Mouse (Mus musculus): ENCODE data around the gene Eya4.

The Eya4 gene

DNA sequence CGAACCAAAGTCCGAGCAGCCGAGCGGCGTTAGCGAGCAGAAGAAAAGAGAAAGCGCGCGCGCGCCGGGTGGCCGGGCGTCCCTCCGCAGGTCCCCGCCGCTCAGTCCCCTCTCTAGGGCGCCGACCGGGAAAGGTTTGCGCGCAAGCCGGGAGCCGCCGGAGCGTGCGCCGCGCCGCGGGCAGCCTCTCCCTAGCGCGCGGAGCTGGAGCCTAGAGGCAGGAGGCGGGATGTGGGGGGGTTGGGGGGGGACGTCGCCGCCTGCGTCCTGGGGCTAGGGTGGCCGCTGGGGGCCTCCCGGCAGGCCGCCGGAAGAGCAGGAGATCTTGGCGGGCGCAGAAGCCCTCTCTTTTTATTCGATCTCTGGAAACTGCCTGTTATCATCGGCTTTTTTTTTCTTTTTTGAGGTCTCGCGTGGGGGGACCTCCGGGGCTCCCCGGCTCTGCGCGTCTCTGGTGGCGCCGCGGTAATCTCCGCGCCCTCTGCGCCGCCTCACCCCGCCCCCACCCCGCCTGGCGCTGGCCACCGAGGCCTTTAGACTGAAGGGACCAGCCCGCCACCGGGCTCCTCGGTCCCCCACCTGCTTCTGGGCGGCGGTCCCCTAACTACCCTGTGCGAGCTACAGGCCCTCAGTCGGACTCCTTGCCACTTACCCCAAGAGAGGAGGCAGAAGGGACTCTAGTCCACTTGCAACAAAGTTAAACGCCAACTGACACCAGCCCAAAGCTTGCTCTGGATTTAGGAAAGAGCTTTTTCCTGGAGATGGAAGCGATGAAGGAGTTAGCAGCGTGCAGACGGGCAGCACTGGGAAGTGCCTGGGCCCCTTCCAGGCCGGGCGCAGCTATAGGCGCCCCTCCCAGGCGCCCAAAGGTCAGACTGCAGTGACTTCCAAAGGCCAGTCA lies at the start of gene Eya4:
Gene Eya4 (minus strand): TSS at position 776 of the 901 bp plus-strand sequence.
- no peak for DNase-seq (ENCODE audit: low read depth, low spot score)

DNA sequence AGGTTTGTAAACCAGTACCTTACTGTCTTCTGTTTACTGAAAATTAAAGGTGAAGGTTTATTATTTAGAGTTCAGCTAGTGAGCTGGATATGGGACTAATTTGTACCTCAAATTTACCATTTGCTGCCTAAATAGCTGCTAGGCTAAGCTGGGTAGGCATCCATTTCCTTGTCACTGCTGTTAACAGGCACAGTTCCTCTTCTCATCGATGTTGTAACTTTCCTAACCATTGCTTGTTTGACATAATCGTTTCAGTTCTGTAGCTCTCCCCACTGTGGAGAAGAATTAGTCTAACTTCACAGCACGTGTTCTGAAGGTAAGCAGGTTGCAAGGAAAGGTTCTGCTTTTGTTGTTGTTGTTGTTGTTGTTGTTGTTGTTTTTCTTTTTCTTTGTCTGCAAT lies 44.8 kb upstream of the Eya4 start:
- DNase-seq (ENCODE audit: low read depth, low spot score) = no peak

DNA sequence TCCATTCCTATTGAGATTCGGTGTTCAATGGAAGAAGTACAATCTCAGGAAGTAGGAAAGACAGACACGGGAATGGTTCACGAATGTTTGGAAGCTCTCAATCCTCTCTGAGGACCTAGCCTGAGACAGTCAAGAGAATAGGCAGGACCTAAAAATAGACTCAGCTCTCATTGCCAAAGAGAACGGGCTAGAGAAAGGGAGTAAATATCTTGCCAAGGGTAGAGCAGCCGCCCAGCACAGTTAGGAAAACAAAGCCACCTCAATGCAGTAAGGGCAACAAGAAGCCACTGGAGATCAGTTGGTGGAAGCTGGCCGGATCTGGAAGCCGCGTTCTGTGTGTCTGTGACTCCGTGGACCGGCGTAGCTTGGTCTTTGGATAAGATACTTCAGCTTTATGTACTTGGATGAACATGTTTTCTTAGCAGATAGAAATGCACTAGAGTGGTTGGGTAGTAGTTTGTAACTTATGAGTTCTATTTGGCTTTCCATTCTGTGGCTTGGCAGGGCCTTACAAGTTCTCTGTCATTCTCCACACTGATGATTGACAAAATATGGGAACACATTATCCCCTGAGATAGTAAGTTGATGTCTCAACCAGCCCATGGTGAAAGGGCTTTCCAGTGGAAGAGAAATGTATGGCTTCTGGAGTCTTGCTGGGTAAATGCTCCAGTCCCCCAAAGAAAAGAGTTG lies 44.1 kb upstream of the Eya4 start:
- no peak for DNase-seq (ENCODE audit: low read depth, low spot score)

DNA sequence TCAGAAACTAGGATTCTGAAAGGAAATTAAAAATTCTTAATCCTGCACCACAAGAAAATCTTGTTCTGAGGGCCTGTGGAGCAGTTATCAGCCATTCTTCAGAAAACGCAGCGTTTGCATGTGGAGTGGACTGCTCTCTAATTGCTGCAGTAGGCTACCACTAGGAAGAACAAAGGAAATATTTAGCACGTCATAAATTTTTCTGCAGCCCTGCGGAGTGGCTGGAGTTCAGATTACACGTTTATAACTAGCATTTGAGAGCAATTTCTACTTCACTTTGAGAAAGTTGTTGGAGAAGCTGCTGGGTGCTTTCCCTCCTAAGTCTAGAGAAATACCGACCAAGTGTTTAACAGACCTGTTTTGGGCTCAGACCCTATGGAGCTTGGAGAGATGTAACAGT lies 43.6 kb upstream of the Eya4 start:
- no peak for DNase-seq (ENCODE audit: low read depth, low spot score)

DNA sequence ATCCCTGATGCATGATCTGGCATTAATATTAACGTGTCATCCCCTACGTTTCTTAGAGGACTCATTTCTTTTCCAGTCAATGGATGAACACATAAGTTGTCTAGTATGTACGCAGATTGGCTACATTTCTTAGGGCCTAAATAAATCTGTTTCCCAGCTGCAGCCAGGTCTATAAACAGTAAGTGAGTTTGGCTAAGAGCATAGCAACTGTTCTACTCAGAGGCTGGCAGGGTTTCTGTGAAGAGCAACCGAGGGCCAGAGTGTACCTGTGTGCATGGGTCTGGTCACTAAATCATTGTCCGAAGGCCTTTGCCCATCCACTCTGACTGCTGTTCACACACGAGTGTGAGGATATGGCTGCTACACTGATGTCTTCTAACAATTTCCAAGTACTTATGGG lies 13.3 kb upstream of the Eya4 start:
- DNase-seq (ENCODE audit: low read depth, low spot score) = no peak

DNA sequence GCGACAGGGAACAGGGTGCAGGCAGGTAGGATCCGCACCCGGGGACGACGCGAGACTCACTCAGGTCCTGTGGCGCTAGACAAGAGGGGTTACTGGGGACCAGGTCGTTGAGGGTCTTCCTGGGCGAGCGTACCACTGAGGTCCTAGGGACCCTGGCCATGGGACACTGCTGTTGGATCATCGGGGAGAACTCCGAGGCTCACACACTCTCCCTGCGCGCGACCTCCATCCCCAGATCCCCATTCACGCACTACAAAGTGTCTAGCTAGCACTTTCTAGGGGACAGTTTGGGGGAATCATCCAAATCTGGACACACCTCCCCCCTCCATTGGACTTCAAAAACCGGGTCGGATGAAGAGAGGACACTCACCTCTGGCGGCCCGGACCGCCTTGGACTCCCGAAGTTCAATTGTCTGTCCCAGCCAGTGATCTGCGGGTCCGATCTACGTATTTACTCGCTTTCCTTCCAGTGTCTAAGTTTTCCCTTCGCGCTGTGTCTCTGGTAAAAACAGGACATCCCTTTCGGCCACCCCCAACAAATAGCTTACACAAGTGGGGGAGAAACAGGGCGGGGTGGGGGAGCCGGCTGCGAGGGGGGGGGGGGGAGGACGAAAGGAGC lies 1.1 kb downstream of the Eya4 start:
- no peak for DNase-seq (ENCODE audit: low read depth, low spot score)

DNA sequence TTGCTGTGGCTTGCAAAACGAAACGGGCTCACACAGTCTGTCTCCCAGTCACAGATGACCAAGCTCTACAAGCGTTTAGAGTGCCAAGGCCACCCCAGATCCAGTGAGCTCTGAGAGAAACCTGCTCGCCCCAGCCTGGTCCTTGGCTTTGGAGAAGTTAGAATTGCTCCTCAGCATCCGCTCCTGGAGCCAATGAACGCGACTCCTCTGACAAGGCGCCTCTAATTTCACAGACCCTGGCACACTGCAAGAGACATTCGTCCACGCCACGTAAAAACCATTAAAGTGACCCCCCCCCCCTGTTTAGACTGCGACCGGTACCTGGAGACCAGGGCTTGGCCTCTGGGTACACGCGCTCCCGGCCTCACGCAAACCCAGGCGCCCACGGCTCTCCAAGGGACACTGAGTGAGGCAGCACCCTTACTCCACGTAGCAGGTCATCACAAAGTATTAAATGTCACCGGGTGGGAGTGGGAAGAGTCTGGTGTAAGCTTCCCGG lies 1.6 kb downstream of the Eya4 start:
- DNase-seq (ENCODE audit: low read depth, low spot score) = no peak

DNA sequence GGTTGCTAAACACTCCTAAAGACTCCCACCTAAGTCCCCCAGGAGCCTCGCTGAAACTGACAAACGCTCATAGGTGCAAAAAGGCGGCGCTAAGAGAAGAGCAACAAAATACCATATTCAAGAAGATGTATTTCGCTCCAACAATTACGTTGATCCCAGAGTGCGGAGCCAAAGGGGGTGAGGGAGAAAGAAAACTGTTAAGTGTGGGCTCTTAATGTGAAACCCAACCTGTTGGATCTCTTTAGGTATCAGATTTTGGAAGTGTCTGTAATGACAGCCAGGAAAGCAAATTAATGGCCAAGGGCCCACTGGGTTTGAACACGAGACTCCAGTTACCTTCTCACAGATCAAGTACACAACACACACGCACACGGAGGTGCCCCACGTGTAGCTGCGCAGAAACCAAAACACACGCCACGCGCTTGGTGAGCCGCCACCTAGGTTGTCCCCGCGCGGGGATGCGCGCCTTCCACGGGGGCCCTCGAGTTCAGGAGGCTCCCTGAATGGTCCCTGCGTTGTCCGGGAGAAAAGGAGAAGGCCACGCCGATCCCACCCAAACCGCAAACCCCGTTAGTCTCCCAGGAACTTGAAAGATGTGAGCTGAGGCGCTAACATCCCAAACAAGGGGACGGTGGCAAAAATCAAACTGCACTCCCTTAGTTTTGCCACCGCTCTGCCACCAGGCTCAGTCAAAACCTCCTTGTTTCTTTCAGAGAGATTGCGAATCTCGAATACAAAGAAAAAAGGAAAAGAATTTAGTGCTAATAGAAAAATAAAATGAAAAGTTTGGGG lies 2.3 kb downstream of the Eya4 start:
- DNase-seq (ENCODE audit: low read depth, low spot score) = no peak

DNA sequence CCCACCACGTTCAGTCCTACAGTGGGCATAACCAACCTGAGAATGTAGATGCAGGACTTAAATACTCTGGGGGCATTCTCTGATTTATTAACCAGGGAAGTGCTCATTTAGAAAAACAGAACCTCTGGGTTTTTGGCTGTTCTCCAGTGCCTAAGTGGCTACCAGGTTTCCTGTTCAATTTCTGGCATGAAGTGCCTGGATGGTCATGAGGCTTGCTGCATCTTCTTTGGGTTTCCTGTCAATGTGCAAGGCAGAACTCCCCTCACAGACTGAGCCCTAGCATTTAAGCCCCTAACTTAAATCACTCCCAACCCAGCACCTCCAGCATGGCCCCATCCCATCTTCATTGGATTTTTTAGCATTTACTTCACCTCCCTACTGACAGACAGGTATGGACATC lies 13.3 kb downstream of the Eya4 start:
- DNase-seq (ENCODE audit: low read depth, low spot score) = no peak

DNA sequence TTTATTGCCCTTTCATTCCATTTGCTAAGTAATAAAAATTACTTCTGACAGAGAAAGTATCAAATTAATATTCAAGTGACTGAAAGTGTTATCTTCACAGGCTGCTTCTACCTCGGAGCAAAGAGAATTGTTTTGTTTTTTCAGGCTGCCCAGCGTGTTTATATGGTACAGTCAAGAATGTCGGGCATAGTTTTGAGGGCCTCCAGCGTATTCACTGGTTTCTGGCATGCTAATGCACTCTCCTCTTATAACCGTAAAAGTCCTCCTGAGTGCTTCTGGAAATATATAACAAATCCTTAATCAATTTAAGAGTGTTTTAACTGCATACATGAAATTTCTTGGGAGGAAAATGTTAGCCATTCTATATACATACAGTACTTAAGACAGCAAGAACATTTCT lies 17.8 kb downstream of the Eya4 start:
- DNase-seq (ENCODE audit: low read depth, low spot score) = no peak

DNA sequence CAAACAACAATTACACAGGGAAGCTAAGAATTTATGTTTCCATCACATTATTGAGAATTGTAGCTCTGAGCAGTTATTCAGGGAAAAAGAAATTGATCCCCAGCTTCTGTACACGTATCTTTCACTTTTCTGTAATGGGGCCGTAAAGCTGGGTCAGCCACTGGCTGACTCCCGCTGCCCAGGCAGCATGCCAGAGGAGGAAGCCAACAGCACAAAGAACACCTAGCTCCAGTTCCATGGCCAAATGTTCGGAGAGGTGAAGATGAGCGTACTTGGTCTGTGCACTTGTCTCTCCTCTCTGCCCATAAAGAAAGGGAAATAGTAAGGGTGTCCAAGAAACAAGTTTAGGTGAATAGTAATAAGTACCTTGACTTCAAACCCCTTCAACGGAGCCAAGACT lies 22.9 kb downstream of the Eya4 start:
- no peak for DNase-seq (ENCODE audit: low read depth, low spot score)

DNA sequence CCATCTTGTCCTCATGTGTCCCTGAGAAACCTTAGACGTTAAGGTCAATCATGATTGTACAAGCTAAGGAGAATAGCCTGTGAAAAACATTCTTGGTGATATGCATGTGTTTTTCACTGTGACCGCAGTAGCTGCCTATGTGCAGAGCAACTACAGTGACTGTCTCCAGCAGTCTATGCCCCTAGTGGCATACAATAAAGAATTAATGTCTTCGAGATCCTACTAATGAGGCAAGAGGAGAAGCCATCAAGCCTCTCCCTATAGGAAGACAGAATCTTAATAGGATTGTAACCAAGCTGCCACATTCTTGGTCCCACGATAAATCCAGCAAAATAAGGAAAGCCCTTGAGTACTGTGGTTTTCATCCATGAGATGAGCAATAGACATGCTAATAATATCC lies 28.3 kb downstream of the Eya4 start:
- DNase-seq (ENCODE audit: low read depth, low spot score) = no peak

DNA sequence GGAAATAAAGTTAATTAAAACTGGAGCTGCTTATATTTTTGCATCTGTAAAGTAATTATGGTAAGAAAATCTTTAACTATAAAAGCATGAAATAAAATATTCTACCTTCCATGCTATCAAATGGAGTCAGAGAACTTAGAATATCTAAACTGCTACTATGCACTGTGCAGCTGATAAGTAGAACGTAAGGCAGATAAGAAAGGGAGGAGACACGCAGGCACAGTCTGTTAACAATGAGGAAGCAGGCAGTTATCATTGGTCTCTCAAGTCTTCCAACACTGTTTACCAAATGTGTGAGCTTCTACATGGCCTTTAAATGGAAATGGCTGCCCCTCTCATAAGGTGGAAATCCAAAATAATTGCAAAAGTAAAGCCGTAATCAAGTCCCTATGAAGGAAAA lies 55.0 kb downstream of the Eya4 start:
- no peak for DNase-seq (ENCODE audit: low read depth, low spot score)

DNA sequence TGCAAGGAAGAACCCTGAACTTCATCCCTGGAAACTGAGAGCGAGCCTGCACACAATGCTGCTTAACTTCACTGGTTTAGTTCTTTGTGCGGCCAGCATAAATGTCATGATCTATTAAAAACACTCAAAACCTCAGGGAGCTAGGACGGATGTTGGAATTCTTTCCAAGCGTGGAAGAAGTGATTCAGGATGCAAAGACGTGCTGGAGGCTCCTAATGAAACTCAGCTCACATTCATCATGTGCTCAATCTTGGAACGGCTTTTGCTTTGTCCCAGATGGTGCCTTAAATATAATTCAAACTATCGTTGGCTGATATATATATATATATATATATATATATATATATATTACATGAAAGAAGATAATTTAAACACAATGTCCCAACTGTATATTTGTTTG lies 58.1 kb downstream of the Eya4 start:
- DNase-seq (ENCODE audit: low read depth, low spot score) = no peak

DNA sequence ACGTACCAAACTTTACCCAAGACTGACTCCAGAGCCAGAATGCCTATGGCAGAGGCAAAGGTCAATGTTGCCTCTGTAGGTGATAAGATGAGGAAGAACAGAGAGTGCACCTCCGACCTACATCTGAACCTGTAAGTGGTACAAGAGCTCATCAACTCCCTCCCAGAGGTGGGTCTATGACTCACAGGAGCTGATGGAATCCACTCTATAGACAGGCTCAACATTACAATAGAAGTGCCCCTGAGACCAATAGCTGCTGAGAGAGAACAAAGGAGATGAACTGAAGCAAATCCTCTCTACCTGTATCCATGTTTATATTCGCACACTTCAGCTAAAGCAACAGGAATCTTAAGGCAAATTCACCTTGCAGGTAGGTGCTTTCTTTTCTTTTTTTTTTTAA lies 73.2 kb downstream of the Eya4 start:
- DNase-seq (ENCODE audit: low read depth, low spot score) = no peak

DNA sequence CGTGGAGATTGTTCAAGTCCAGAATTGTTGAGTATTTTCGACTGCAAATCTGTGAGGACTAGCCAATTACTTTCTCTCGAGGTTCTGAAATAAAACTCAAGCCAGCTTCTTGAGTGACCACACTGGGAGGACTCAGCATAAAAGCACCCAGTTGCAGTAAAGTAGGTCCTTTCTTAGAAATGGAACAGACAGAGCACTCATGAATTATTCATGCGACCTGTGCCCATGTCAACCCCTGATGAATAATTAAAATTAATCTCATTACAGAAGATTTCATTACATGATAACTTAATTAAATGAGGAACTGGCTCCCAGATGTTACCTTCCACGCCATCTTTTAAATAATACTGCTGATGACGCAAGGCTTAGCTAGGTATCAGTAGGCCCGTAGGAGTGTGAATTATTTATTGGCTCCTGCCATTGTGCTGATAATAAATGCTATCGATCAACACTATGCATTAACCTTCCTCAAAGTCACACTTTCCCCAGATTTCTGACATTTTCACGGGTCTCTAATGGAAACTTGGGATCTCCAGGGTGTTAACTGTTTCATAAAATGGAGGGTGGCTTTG lies 79.5 kb downstream of the Eya4 start:
- DNase-seq (ENCODE audit: low read depth, low spot score) = no peak

DNA sequence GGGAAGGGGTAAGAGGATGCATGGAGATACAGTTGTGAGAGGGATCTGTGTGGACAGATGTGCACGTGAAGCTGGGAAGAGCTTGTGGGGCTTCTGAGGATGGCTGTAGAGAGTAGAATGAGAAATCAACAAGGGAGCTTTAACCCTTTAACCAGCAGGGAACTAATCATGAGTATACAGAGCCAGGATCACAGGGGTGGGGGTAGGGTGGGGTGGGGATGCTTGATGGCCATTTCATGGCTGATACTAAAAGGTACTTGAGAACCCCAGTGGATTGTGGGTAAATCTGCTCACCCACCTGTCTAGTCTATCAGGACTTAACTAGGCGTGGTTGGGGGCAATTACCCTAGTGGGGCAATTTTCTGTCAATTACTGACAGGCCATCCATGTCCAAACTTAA lies 80.1 kb downstream of the Eya4 start:
- DNase-seq (ENCODE audit: low read depth, low spot score) = no peak

DNA sequence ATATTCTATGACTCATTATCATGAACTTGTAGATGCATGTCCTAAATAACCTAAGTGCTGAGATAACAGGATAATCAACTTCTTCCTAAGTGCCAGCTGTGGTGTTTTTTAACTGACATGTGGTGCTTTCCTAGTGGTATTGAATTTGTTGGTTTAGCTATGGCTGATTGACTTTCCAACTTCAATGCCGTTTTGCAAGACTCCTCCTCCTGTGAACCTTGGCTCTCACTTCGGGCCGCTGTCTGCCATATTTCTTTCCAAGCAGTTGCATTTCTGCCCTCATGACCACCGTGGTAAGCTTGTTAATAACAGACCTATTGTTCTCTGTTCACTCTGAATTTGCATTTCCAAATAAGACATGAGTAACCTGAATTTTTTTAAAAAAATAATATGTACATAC lies 98.4 kb downstream of the Eya4 start:
- DNase-seq (ENCODE audit: low read depth, low spot score) = no peak

DNA sequence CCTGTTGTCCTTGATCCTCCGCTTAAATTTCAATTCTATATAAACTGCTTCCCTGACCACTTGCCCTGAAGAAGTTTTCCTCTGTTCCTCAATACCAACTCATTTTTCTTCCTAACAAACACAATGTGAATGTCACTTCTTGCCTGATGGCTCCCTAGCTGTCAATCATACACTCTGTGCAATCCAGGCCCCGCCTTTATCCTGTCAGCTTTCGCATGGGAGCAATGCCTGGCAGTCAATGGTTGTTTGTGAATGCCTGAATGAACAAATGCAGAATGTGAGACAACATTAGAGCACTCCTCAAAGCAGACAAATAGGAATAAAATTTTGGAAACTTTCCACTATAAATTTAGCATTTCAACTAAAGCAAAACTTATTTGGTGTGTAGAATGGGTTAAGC lies 104.1 kb downstream of the Eya4 start:
- no peak for DNase-seq (ENCODE audit: low read depth, low spot score)

DNA sequence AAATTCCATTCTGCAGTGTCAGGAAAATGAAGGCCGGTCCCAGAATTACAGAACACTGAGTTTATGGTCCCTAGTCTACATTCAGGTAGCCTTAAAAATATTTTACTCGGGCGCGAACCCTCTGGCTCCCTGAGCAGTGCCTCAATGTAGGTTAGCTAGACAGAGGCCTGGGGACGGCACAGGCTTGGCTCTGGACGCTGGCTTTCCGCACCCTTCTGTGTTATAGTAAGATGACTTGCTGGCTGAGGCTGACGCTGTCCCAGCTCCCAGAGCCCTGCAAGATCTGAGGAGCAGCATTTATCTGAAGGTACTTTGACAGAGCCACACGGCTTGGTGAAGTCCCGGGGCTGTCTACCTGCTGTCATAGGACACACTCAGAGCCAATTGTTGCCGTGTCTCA lies 113.7 kb downstream of the Eya4 start:
- DNase-seq (ENCODE audit: low read depth, low spot score) = no peak

DNA sequence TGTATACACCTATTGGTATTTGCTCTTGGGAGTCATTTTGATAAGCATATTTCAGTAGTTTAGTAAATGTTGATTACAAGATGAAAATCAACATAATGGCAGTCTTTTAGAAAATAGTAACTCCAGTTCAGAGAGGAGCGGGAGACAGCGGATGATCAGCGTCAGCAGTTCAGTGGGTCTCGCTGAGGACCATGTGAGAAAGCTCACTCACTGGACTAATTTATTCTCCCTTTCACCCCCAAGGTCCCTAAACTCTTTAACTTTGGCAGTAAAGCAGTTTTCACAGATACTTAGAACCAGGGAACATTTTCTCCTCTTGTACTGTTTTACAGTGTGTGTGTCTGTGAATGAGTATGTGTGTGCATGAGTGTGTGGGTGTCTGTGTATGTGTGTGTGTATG lies 115.2 kb downstream of the Eya4 start:
- DNase-seq (ENCODE audit: low read depth, low spot score) = no peak

All from brain, embryonic 18.5 days (tissue).